Mouse (Mus musculus) small intestine, adult 2 months (tissue): ENCODE measurements at regions not wholly inside any gene's neighbourhood (a gene's known extent, or its start where the extent isn't known, plus 50 kb on each side); places are given as distances from the start of the nearest gene placed in this dataset.

Experiments
- CTCF ChIP-seq: fragments of 200-500 bp; IDR thresholded peaks from 2 replicates; pipeline ENCODE4 v1.5.1; 2012; ENCODE audit warnings: low read depth, mild to moderate bottlenecking, control low read depth, inconsistent platforms, low read length, moderate library complexity, mixed read lengths; ENCODE audit not compliant: insufficient replicate concordance, insufficient read length; ENCODE audit errors: extremely low read depth
- POLR2A ChIP-seq: fragments of 200-500 bp; IDR thresholded peaks from 2 replicates; pipeline ENCODE4 v1.6.1; 2012; ENCODE audit warnings: low read depth, mild to moderate bottlenecking, control low read depth, inconsistent platforms, low read length, moderate library complexity

DNA sequence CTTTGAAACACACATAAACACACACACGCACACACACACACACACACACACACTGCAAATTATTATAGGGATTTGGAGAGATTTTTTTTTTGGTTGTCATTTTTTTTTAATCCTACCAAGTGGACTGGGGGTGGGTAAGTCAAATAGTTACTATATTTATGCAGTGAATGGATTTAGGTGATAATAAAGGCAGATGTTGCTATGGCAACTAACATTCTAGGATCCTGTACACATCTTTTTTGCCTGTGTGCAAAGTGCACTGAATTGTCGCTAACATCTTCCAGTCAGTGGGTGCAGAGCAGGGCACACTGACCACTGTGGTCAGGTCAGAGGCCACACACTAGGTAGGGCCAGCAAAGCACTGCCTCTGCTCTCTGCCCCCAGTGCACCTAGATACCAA lies 68.4 kb upstream of the Cacna1e start:
- no peak for TF ChIP-seq CTCF
- TF ChIP-seq POLR2A: no peak
